Mouse (Mus musculus): ENCODE results near the gene Mgat4b. TPM values are rescaled to one million over a fixed set of nuclear protein-coding genes. Genes with fewer than 3 reads are reported as not detected.

The Mgat4b gene
- polyA plus RNA-seq, 1 experiment from 2014 or later = 24.2 TPM

DNA sequence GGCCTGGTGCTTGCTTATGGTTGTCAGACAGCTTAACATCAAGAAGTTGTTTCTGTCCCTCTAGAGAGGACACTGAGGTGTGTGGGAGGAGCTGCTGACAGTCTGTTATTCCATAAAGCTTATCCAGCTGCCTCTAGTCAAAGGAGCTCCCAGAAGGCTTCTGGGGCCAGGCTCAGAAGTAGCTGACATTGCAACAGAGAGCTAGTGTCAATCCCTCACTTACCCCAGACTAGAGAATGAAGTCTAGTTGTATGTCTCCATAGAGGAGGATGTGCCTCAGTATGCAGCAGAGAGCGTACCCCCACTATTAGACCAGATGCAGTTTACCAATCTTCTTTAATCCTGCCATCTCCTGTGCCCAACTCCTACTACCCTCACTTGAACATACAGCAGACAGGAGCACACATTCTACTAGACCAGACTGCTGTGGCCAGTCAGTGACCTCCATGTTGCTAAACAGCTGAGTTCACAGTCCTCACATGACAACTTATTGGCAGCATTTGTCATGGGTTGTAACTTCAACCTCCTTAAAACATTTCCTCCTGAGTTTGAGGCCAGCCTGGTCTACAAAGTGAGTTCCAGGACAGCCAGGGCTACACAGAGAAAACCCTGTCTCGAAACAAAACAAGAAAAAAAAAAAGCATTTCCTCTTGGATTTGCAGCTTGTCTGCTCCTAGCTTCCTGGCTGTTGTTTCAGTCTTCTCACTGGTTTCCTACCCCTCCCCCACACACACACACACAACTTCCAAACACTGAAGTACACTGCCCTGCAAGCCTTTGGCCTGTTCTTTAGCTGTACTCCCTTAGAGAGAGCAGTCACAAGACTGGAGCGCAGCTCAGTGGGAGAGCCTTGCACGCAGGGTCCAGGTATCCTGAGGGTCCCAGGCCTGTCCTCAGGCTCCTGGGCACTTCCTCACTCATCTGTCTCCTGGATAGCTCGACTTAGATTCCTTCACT lies 31.9 kb upstream of the Mgat4b start:
- no peak for DNase-seq (ENCODE audit: low spot score)
- Histone ChIP-seq H3K27ac (ENCODE audit: low read depth, low read length) (no peak overlapping the region), H3K4me3 (ENCODE audit: low read depth, low read length) (no peak overlapping the region), H3K4me2 (ENCODE audit: low read depth, low read length, severe bottlenecking) (no peak overlapping the region), H3K36me3 (ENCODE audit: control insufficient read depth, insufficient read depth, low read length) (no peaks in the 10 kb centered on the region; the same call in 1 of the 2 replicates), H3K9me3 (ENCODE audit: control insufficient read depth, low read length) (no peaks in the 10 kb centered on the region), H3K9ac (ENCODE audit: low read length) (no peak overlapping the region), H3K27me3 (ENCODE audit: control insufficient read depth, insufficient read depth, low read length) (no peaks in the 10 kb centered on the region), H3K4me1 (replicated peaks; ENCODE audit: control insufficient read depth, insufficient read depth, low read length) (0 out of 2 replicates have a peak, but pooled peaks cover 2% of the 10 kb centered on the region)
- no peak for ATAC-seq (replicated peaks; ENCODE audit: low FRiP score)
- WGBS = 84% methylated on average over 5 of the region's 5 CpGs

DNA sequence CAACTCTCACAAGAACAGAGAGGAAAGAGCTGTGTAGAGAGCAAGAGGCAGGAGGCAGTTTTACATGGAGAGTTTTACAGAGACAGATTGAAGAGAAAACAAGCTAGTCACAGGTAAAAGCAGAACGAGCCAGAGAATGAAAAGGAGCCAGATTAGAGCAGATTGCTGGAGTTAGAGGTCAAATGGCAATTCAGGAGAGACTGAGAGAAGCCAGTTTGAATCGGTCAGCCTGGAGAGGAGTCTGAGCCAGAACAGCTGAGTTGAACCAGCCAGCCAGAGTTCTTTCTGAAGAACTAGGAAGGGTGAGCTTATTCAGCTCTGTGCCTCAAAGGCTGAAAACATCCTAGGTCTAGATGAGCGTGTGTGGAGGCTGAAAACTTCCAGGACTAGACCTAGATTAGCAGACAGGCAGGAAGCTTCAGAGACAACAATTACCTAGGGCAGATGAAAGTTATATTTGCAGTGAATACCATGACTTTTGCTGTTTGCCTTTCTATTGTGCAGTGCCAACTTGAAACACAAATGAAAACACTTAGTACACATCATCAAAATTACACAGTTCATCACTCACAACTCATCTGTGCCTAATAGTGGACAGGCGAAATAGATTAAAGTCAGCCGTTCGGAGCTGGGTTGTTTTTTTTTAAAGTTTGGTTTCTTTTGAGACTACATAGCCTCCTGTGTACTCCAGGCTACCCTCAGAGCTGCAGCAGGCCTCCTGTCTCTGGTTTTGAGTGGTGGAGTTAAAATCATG lies 30.0 kb upstream of the Mgat4b start:
- Histone ChIP-seq H3K9ac (ENCODE audit: low read length) (no peak overlapping the region), H3K27ac (ENCODE audit: low read depth, low read length) (no peak overlapping the region), H3K4me2 (ENCODE audit: low read depth, low read length, severe bottlenecking) (no peak overlapping the region), H3K27me3 (ENCODE audit: control insufficient read depth, insufficient read depth, low read length) (no peaks in the 10 kb centered on the region), H3K36me3 (ENCODE audit: control insufficient read depth, insufficient read depth, low read length) (no peaks in the 10 kb centered on the region; the same call in 1 of the 2 replicates), H3K9me3 (ENCODE audit: control insufficient read depth, low read length) (no peaks in the 10 kb centered on the region), H3K4me1 (replicated peaks; ENCODE audit: control insufficient read depth, insufficient read depth, low read length) (no peaks in the 10 kb centered on the region), H3K4me3 (ENCODE audit: low read depth, low read length) (no peak overlapping the region)
- WGBS = 86% methylated on average over 6 of the region's 6 CpGs
- DNase-seq (ENCODE audit: low spot score) (no peak), ATAC-seq (replicated peaks; ENCODE audit: low FRiP score) (no peak)

- Histone ChIP-seq H3K4me2 (ENCODE audit: low read depth, low read length, severe bottlenecking) (no peak overlapping the region), H3K27me3 (ENCODE audit: control insufficient read depth, insufficient read depth, low read length) (no peaks in the 10 kb centered on the region), H3K4me1 (replicated peaks; ENCODE audit: control insufficient read depth, insufficient read depth, low read length) (no peaks in the 10 kb centered on the region), H3K27ac (ENCODE audit: low read depth, low read length) (no peak overlapping the region), H3K36me3 (ENCODE audit: control insufficient read depth, insufficient read depth, low read length) (no peaks in the 10 kb centered on the region; the same call in 1 of the 2 replicates), H3K4me3 (ENCODE audit: low read depth, low read length) (no peak overlapping the region), H3K9me3 (ENCODE audit: control insufficient read depth, low read length) (no peaks in the 10 kb centered on the region), H3K9ac (ENCODE audit: low read length) (no peak overlapping the region)
- WGBS = 86% methylated on average over 4 of the region's 4 CpGs
- ATAC-seq (replicated peaks; ENCODE audit: low FRiP score) = no peak
- no peak for DNase-seq (ENCODE audit: low spot score)
These were observed 28.0 kb upstream of the Mgat4b start for GRCm38 (mm10) chr11:50182702-50183101.

- H3K27ac ChIP-seq (ENCODE audit: low read depth, low read length) = no peak overlapping the region
- H3K27me3 ChIP-seq (ENCODE audit: control insufficient read depth, insufficient read depth, low read length) = no peaks in the 10 kb centered on the region
- no peaks in the 10 kb centered on the region for H3K4me1 ChIP-seq (replicated peaks; ENCODE audit: control insufficient read depth, insufficient read depth, low read length)
- H3K4me2 ChIP-seq (ENCODE audit: low read depth, low read length, severe bottlenecking) = no peak overlapping the region
- WGBS = 86% methylated on average over 3 of the region's 3 CpGs
- no peaks in the 10 kb centered on the region for H3K9me3 ChIP-seq (ENCODE audit: control insufficient read depth, low read length)
- DNase-seq (ENCODE audit: low spot score) (no peak), ATAC-seq (replicated peaks; ENCODE audit: low FRiP score) (no peak)
- H3K36me3 ChIP-seq (ENCODE audit: control insufficient read depth, insufficient read depth, low read length) = no peaks in the 10 kb centered on the region
- H3K9ac ChIP-seq (ENCODE audit: low read length) = no peak overlapping the region
- H3K4me3 ChIP-seq (ENCODE audit: low read depth, low read length) = no peak overlapping the region
These were observed 25.9 kb upstream of the Mgat4b start for GRCm38 (mm10) chr11:50184788-50185187.

- no peaks in the 10 kb centered on the region for H3K9me3 ChIP-seq (ENCODE audit: control insufficient read depth, low read length)
- DNase-seq (ENCODE audit: low spot score) = no peak
- H3K27me3 ChIP-seq (ENCODE audit: control insufficient read depth, insufficient read depth, low read length) = no peaks in the 10 kb centered on the region
- no peak for ATAC-seq (replicated peaks; ENCODE audit: low FRiP score)
- no peak overlapping the region for H3K9ac ChIP-seq (ENCODE audit: low read length)
- H3K36me3 ChIP-seq (ENCODE audit: control insufficient read depth, insufficient read depth, low read length) = no peaks in the 10 kb centered on the region
- no peaks in the 10 kb centered on the region for H3K4me1 ChIP-seq (replicated peaks; ENCODE audit: control insufficient read depth, insufficient read depth, low read length)
- no peak overlapping the region for H3K4me2 ChIP-seq (ENCODE audit: low read depth, low read length, severe bottlenecking)
- H3K27ac ChIP-seq (ENCODE audit: low read depth, low read length) = no peak overlapping the region
- no peak overlapping the region for H3K4me3 ChIP-seq (ENCODE audit: low read depth, low read length)
- WGBS = 83% methylated on average over 7 of the region's 7 CpGs
These were observed 22.0 kb upstream of the Mgat4b start for GRCm38 (mm10) chr11:50188682-50189081.

DNA sequence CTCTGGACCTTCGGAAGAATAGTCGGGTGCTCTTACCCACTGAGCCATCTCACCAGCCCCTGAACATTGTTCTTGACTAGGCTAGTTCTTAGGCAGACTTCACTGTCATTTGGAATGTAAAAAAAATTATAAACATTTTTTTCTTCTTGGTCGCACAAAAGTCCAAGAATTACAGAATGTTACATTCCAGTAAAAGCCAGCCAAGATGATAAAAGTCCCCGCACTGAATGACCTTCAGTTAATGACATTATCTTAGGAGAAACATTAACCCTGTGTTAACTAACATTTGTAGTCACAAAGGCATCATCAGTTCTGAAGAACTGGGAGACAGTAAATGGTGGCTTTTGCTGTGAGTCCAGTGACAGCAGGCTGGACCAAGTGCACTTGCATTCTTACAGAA lies 20.3 kb upstream of the Mgat4b start:
- Histone ChIP-seq H3K9me3 (ENCODE audit: control insufficient read depth, low read length) (no peaks in the 10 kb centered on the region), H3K9ac (ENCODE audit: low read length) (no peak overlapping the region), H3K27me3 (ENCODE audit: control insufficient read depth, insufficient read depth, low read length) (no peaks in the 10 kb centered on the region), H3K4me2 (ENCODE audit: low read depth, low read length, severe bottlenecking) (no peak overlapping the region), H3K4me1 (replicated peaks; ENCODE audit: control insufficient read depth, insufficient read depth, low read length) (no peaks in the 10 kb centered on the region), H3K4me3 (ENCODE audit: low read depth, low read length) (no peak overlapping the region), H3K36me3 (ENCODE audit: control insufficient read depth, insufficient read depth, low read length) (no peaks in the 10 kb centered on the region), H3K27ac (ENCODE audit: low read depth, low read length) (no peak overlapping the region)
- ATAC-seq (replicated peaks; ENCODE audit: low FRiP score) (no peak), DNase-seq (ENCODE audit: low spot score) (no peak)
- WGBS = 95% methylated on average over 4 of the region's 4 CpGs

DNA sequence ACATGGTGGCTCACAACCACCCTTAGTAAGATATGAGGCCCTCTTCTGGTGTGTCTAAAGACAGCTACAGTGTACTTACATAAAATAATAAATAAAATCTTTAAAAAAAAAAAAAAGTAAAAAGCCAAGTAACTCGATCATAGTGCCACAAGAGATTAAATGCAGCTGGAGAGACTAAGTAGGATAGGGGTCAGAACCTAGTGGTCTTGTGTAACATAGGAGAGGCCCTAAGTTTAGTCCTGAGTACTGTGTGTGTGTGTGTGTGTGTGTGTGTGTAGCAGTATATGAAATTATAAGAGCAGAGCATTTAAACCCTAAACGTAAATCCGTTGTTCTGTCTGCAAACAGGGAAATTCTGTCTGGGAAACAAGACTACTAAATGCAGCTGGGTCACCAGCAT lies 18.4 kb upstream of the Mgat4b start:
- H3K27me3 ChIP-seq (ENCODE audit: control insufficient read depth, insufficient read depth, low read length) = no peaks in the 10 kb centered on the region
- no peak overlapping the region for H3K4me2 ChIP-seq (ENCODE audit: low read depth, low read length, severe bottlenecking)
- DNase-seq (ENCODE audit: low spot score) (no peak), ATAC-seq (replicated peaks; ENCODE audit: low FRiP score) (no peak)
- no peaks in the 10 kb centered on the region for H3K9me3 ChIP-seq (ENCODE audit: control insufficient read depth, low read length)
- WGBS = 85% methylated on average over 3 of the region's 3 CpGs
- H3K27ac ChIP-seq (ENCODE audit: low read depth, low read length) = no peak overlapping the region
- no peak overlapping the region for H3K4me3 ChIP-seq (ENCODE audit: low read depth, low read length)
- no peaks in the 10 kb centered on the region for H3K4me1 ChIP-seq (replicated peaks; ENCODE audit: control insufficient read depth, insufficient read depth, low read length)
- H3K36me3 ChIP-seq (ENCODE audit: control insufficient read depth, insufficient read depth, low read length) = no peaks in the 10 kb centered on the region
- no peak overlapping the region for H3K9ac ChIP-seq (ENCODE audit: low read length)

GRCm38 (mm10) chr11:50194070-50194469 lies 16.6 kb upstream of the Mgat4b start:
- no peaks in the 10 kb centered on the region for H3K27me3 ChIP-seq (ENCODE audit: control insufficient read depth, insufficient read depth, low read length)
- no peak overlapping the region for H3K9ac ChIP-seq (ENCODE audit: low read length)
- 76% methylated on average over 7 of the region's 7 CpGs for whole genome bisulfite sequencing
- no peaks in the 10 kb centered on the region; the same call in 1 of the 2 replicates for H3K36me3 ChIP-seq (ENCODE audit: control insufficient read depth, insufficient read depth, low read length)
- no peaks in the 10 kb centered on the region for H3K9me3 ChIP-seq (ENCODE audit: control insufficient read depth, low read length)
- DNase-seq (ENCODE audit: low spot score) (no peak), ATAC-seq (replicated peaks; ENCODE audit: low FRiP score) (no peak)
- H3K4me3 ChIP-seq (ENCODE audit: low read depth, low read length) = no peak overlapping the region
- no peaks in the 10 kb centered on the region for H3K4me1 ChIP-seq (replicated peaks; ENCODE audit: control insufficient read depth, insufficient read depth, low read length)
- no peak overlapping the region for H3K27ac ChIP-seq (ENCODE audit: low read depth, low read length)
- H3K4me2 ChIP-seq (ENCODE audit: low read depth, low read length, severe bottlenecking) = no peak overlapping the region

Data from forebrain, embryonic 11.5 days (tissue).